Mouse (Mus musculus) hematopoietic stem cell, adult 5-6 weeks (primary cell): ENCODE results near the gene Sdc4. TPM values are rescaled to one million over a fixed set of nuclear protein-coding genes. Genes with fewer than 3 reads are reported as not detected.
A peak's percentile ranks its signal among the peaks of the same experiment; 100 is the strongest.

ENCODE experiments used
- ATAC-seq, 2 experiments: fragments of 125-278 bp in 1 of 2; replicated peaks in 1 of 2; 2 replicates each; pipeline ENCODE4 v1.8.0; 2016 to 2017; ENCODE audit warnings: inconsistent platforms in 2 of 2, mild to moderate bottlenecking in 2 of 2, moderate number of reproducible peaks in 2 of 2, low read depth in 1 of 2, moderate TSS enrichment in 1 of 2; ENCODE audit not compliant: low FRiP score in 2 of 2, poor library complexity in 2 of 2, severe bottlenecking in 2 of 2, insufficient read depth in 1 of 2, low TSS enrichment in 1 of 2
- total RNA-seq: library from RNA; stranded (forward); fragments of 172-1452, 232-1000 nt; gene quantifications from 2 replicates; pipeline ENCODE4 v1.2.3, GENCODE M21; 2017

The Sdc4 gene
- total RNA-seq, 1 experiment from 2014 or later = 11.6 TPM

DNA sequence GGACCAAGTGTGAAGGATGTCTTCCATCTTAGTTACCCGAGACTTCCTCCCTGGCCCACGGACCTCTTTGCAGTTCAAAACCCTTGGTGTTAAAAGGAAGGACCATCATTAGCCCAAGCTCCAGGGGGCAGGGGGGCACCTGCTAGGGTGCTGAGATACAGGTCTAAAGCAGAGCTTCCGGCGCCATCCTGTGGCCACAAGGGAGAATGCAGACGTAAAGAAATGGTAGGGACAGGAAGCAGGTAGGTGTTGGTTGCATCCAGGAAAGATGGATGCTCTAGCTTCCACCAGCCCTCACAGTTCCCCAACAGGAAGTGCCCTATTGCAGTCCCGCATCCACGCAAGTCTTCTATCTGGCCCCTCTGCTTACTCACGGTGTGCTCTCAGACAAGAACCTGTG, 56.7 kb downstream of the Sdc4 start:
- ATAC-seq = peak; percentile 35 to 61

GRCm38 (mm10) chr2:164385927-164386763, 57.5 kb downstream of the Sdc4 start:
- no peak for ATAC-seq

GRCm38 (mm10) chr2:164383656-164384399, 59.9 kb downstream of the Sdc4 start:
- ATAC-seq = no peak

GRCm38 (mm10) chr2:164382971-164383370, 60.7 kb downstream of the Sdc4 start:
- no peak for ATAC-seq

DNA sequence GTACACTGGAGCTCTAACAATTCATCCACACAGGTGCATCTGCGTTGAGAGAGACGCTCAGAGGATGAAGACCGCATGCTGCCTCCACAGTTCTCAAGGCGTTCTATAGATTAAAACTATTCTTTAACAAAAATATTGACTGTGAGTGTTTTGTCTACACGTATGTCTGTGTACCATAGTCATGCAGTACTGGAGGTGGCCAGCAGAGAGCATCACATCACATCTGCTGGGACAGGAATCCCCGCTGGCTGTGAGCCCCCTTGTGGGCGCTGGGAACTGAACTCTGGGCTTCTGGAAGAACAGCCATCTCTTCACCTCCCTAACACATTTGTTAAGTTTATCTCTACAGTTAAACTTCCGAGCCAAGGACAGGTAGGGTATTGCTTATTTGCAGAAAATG, 62.0 kb downstream of the Sdc4 start:
- ATAC-seq = no peak

DNA sequence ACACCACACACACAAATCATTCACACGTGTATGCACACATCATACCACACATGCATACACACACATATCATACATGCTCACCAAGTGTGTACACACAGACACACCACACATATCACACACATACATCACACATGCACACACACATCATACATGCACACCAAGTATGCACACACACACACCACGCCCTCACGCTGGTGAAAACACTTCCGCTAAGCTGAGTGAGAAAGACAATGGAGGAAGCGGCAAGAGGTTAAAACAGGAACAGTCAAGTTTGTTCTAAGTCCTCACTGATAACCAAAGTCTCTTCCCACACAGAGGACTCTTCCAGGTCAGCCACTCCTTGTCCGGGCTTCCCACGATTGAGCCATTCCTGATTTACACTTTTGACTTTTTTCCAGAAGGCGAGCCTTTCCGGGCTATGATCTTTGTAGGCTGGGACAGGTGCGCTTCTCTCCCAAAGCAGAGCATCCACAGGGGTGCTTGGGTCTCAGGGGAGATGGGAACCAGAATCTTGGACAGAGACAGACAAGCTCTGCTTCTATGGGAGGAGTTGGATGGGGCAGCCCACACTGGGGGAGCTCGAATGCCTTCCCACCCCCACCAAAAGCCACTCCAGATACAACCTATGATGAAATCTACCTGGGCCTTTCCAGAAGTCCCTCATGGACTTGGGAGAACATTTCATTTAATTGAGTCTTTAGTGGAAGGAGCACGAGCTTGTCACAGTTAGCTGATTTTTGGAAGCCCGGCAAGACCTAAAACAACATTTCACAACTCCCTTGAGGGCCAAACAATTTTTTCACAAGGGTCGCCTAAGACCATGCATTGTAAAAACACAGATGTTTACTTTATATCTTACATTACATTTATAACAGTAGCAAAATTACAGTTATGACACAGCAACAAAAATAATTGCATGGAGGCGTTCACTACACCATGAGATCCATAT, 65.9 kb downstream of the Sdc4 start:
- ATAC-seq = peak in 1 of 2 experiments; percentile 23; a peak in 1 of 4 replicates

Other genes starting within 250 kb of the Sdc4 start
- gene Wfdc15a, start 243.8 kb downstream of the Sdc4 start, total RNA-seq = not detected in 2 replicates
- not detected in 2 replicates for gene Wfdc15b, start 222.2 kb downstream of the Sdc4 start, total RNA-seq
- gene Svs2, start 205.4 kb downstream of the Sdc4 start, total RNA-seq = not detected in 2 replicates
- gene Svs3b, start 187.2 kb downstream of the Sdc4 start, total RNA-seq = not detected in 2 replicates
- not detected in 2 replicates for gene Svs4, start 165.4 kb downstream of the Sdc4 start, total RNA-seq
- gene Svs3a, start 154.6 kb downstream of the Sdc4 start, total RNA-seq = not detected in 2 replicates
- not detected in 2 replicates for gene Svs6, start 127.1 kb downstream of the Sdc4 start, total RNA-seq
- gene Svs5, start 111.1 kb downstream of the Sdc4 start, total RNA-seq = not detected in 2 replicates
- gene Slpi, start 54.8 kb downstream of the Sdc4 start, total RNA-seq = 5.4 and 12.8 TPM in 2 replicates
- gene Rbpjl, start 40.7 kb downstream of the Sdc4 start, total RNA-seq = not detected in 2 replicates
- gene Matn4, start 38.7 kb downstream of the Sdc4 start, total RNA-seq = 0.31 TPM in 1 of 2 replicates, not detected in the other
- gene Sys1, start 13.1 kb upstream of the Sdc4 start, total RNA-seq = 17.0 and 20.7 TPM in 2 replicates
- 1.7 TPM in 1 of 2 replicates, not detected in the other for gene Gm20458, start 17.1 kb upstream of the Sdc4 start, total RNA-seq
- gene Trp53tg5, start 29.8 kb upstream of the Sdc4 start, total RNA-seq = not detected in 2 replicates
- gene Dbndd2, start 42.2 kb upstream of the Sdc4 start, total RNA-seq = 1.6 TPM in 1 of 2 replicates, not detected in the other
- gene Pigt, start 53.6 kb upstream of the Sdc4 start, total RNA-seq = 28.1 and 28.2 TPM in 2 replicates
- gene Wfdc2, start 118.5 kb upstream of the Sdc4 start, total RNA-seq = 7.5 and 11.6 TPM in 2 replicates
- not detected in 2 replicates for gene Spint3, start 129.6 kb upstream of the Sdc4 start, total RNA-seq
- not detected in 2 replicates for gene Wfdc6a, start 141.6 kb upstream of the Sdc4 start, total RNA-seq
- not detected in 2 replicates for gene Eppin, start 149.7 kb upstream of the Sdc4 start, total RNA-seq
- gene Wfdc6b, start 169.6 kb upstream of the Sdc4 start, total RNA-seq = not detected in 2 replicates
- not detected in 2 replicates for gene Wfdc8, start 169.7 kb upstream of the Sdc4 start, total RNA-seq
- not detected in 2 replicates for gene Wfdc16, start 194.9 kb upstream of the Sdc4 start, total RNA-seq
- 3.5 TPM in 1 of 2 replicates, not detected in the other for gene Wfdc10, start 212.2 kb upstream of the Sdc4 start, total RNA-seq
- gene Wfdc9, start 212.7 kb upstream of the Sdc4 start, total RNA-seq = not detected in 2 replicates
- not detected in 2 replicates for gene Wfdc11, start 230.2 kb upstream of the Sdc4 start, total RNA-seq
- gene Wfdc13, start 241.2 kb upstream of the Sdc4 start, total RNA-seq = not detected in 2 replicates